Mouse (Mus musculus) G1E-ER4 (cell line): Measurements from ENCODE around the gene Ogn. TPM values are rescaled to one million over a fixed set of nuclear protein-coding genes. Genes with fewer than 3 reads are reported as not detected.
A peak's percentile ranks its signal among the peaks of the same experiment; 100 is the strongest.

Source experiments
- GATA1 ChIP-seq: IDR thresholded peaks from one replicate; pipeline ENCODE4 v1.8.0; 2012; ENCODE audit warnings: low read length, inconsistent platforms
- polyA plus RNA-seq: library from polyadenylated mRNA; stranded (reverse); fragments of >175 nt; gene quantifications from 2 replicates; pipeline ENCODE4 v1.2.3, GENCODE M21; 2012

The Ogn gene
- not detected in 2 replicates for polyA plus RNA-seq

- TF ChIP-seq GATA1, result no peak
Observed at GRCm38 (mm10) chr13:49607714-49608113, at the start of gene Ogn. Ogn (plus strand) TSS chr13:49608046.

GRCm38 (mm10) chr13:49559185-49559584 lies 48.7 kb upstream of the Ogn start:
- TF ChIP-seq GATA1, result no peak

- peak; percentile 67 for TF ChIP-seq GATA1
Observed at GRCm38 (mm10) chr13:49560886-49561285, 47.0 kb upstream of the Ogn start.

- no peak for TF ChIP-seq GATA1
Observed at GRCm38 (mm10) chr13:49564347-49564746, 43.5 kb upstream of the Ogn start.

- no peak for TF ChIP-seq GATA1
Observed at GRCm38 (mm10) chr13:49570371-49570770, 37.5 kb upstream of the Ogn start.

- TF ChIP-seq GATA1, result peak; percentile 89
Observed at GRCm38 (mm10) chr13:49571418-49571817, 36.4 kb upstream of the Ogn start.

- TF ChIP-seq GATA1, result no peak
Observed at GRCm38 (mm10) chr13:49581541-49582530, 26.0 kb upstream of the Ogn start, which contains the start of gene Omd. Omd (plus strand) TSS chr13:49582462.

GRCm38 (mm10) chr13:49583859-49584258 lies 24.0 kb upstream of the Ogn start:
- TF ChIP-seq GATA1, result no peak

GRCm38 (mm10) chr13:49584307-49585005 lies 23.4 kb upstream of the Ogn start:
- no peak for TF ChIP-seq GATA1

GRCm38 (mm10) chr13:49586062-49586461 lies 21.8 kb upstream of the Ogn start:
- no peak for TF ChIP-seq GATA1

GRCm38 (mm10) chr13:49603603-49604002 lies 4.2 kb upstream of the Ogn start:
- no peak for TF ChIP-seq GATA1

GRCm38 (mm10) chr13:49608589-49609322 lies 910 bp downstream of the Ogn start:
- no peak for TF ChIP-seq GATA1

- no peak for TF ChIP-seq GATA1
Observed at GRCm38 (mm10) chr13:49617021-49617420, 9.2 kb downstream of the Ogn start.

GRCm38 (mm10) chr13:49618365-49618764 lies 10.5 kb downstream of the Ogn start:
- no peak for TF ChIP-seq GATA1

- no peak for TF ChIP-seq GATA1
Observed at GRCm38 (mm10) chr13:49623216-49623615, 15.4 kb downstream of the Ogn start.

- TF ChIP-seq GATA1, result no peak
Observed at GRCm38 (mm10) chr13:49628167-49628566, 20.3 kb downstream of the Ogn start.
